Mouse (Mus musculus): Measurements from ENCODE around the gene BC005624.

DNA sequence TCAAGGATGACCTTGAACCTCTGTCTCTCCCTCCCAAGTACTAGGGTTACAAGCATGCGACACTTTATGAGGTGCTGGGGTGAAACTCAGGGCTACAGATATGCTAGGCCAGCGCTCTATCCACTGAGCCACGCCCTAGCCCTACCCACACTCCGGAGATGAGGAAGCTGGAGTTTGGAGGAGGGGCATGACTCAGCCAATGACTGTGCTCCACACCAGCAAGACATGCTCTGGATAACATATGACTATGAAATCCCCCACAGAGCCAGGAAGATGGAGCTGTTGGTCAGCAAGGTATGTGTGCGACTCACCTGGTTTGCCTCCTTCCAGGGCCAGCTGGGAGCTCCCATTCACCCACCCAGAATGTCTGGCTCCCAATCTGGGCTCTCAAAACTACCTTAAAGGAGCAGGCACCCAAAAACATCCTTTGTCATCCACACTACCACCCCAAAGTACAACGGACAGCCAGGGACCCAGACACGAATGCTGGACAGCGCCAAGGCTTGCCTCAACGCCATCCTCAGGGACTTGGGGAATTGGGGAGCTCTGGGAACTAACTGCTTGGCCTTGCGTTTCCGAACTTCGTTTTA is 53.0 kb downstream of the BC005624 start:
- TF ChIP-seq CTCF (IDR thresholded peaks at IDR 0.05) (no peak), EP300 (IDR thresholded peaks at IDR 0.05) (no peak)

Measured in lung, postnatal 0 days (tissue).